8 mouse cellular contexts compared by ENCODE assay signal in genomic region chr1:155097931-155098485, GRCm38 (mm10). TPM values are rescaled to one million over a fixed set of nuclear protein-coding genes. Genes with fewer than 3 reads are reported as not detected.
DNase-seq lines count a peak whose midpoint lies in the region; ATAC-seq and TF ChIP-seq lines count a peak whose summit lies in the region.

No protein-coding gene starts in this region.

- H3K36me3 ChIP-seq in forebrain, postnatal 0 days (ENCODE audit: insufficient read depth), result no peaks in the 10 kb centered on the region
- H3K36me3 ChIP-seq in lung, embryonic 14.5 days (ENCODE audit: insufficient read depth), result peaks cover 6% of the 10 kb centered on the region; the same call in 1 of the 2 replicates
- H3K36me3 ChIP-seq in neural tube, embryonic 15.5 days, result no peaks in the 10 kb centered on the region

- DNase-seq in layer of hippocampus, postnatal 14 days (ENCODE audit: low spot score in 2 of 2), result peak; percentile 44 to 55
- DNase-seq in layer of hippocampus, adult 8-10 months (ENCODE audit: low spot score in 2 of 2), result no peak
- DNase-seq in adrenal gland, postnatal 14 days, result peak; percentile 53
- DNase-seq in forebrain, postnatal 0 days, result peak; percentile 61
- DNase-seq in induced T-regulatory cell, adult 2 months (ENCODE audit: low read depth), result peak; percentile 95
- DNase-seq in lung, embryonic 14.5 days, result peak; percentile 65
- no peak for DNase-seq in ovary, postnatal 36 days (ENCODE audit: low spot score)

- under 1% methylated on average over 33 of the region's 33 CpGs for WGBS in forebrain, postnatal 0 days
- under 1% methylated on average over 33 of the region's 33 CpGs for WGBS in lung, embryonic 14.5 days
- WGBS in neural tube, embryonic 15.5 days, result under 1% methylated on average over 33 of the region's 33 CpGs

- H3K27ac ChIP-seq in forebrain, postnatal 0 days (ENCODE audit: low read depth, low read length), result peak overlapping the region; percentile 89
- H3K27ac ChIP-seq in lung, embryonic 14.5 days (ENCODE audit: low read depth), result peak overlapping the region; percentile 91
- peak overlapping the region; percentile 89 for H3K27ac ChIP-seq in neural tube, embryonic 15.5 days (replicated peaks)

- no peak for ATAC-seq in forebrain, postnatal 0 days
- peak; percentile 10; the same call in 1 of the 2 replicates for ATAC-seq in lung, embryonic 14.5 days (ENCODE audit: insufficient read depth)
- 0 out of 2 replicates have a peak, but pooled peaks have one; percentile 1 for ATAC-seq in neural tube, embryonic 15.5 days (ENCODE audit: low FRiP score)

- H3K27me3 ChIP-seq in forebrain, postnatal 0 days (ENCODE audit: insufficient read depth, low read length), result no peaks in the 10 kb centered on the region
- H3K27me3 ChIP-seq in lung, embryonic 14.5 days (ENCODE audit: insufficient read depth, low read length), result no peaks in the 10 kb centered on the region
- no peaks in the 10 kb centered on the region for H3K27me3 ChIP-seq in neural tube, embryonic 15.5 days (replicated peaks)

- no peak for TF ChIP-seq CTCF in forebrain, postnatal 0 days (IDR thresholded peaks at IDR 0.05; ENCODE audit: low read depth)
- TF ChIP-seq CTCF in lung, embryonic 14.5 days (IDR thresholded peaks at IDR 0.05; ENCODE audit: low read depth), result 0 out of 2 replicates have a peak, but pooled peaks have one; percentile 6

- H3K9me3 ChIP-seq in forebrain, postnatal 0 days (ENCODE audit: low read length), result no peaks in the 10 kb centered on the region
- no peaks in the 10 kb centered on the region for H3K9me3 ChIP-seq in lung, embryonic 14.5 days (ENCODE audit: low read depth, low read length)
- H3K9me3 ChIP-seq in neural tube, embryonic 15.5 days (replicated peaks), result no peaks in the 10 kb centered on the region

- peak overlapping the region; percentile 79 for H3K9ac ChIP-seq in forebrain, postnatal 0 days
- H3K9ac ChIP-seq in lung, embryonic 14.5 days, result peak overlapping the region; percentile 99
- H3K9ac ChIP-seq in neural tube, embryonic 15.5 days (replicated peaks), result peak overlapping the region; percentile 94

- peak overlapping the region; percentile 60 for H3K4me2 ChIP-seq in forebrain, postnatal 0 days (ENCODE audit: low read depth)
- H3K4me2 ChIP-seq in lung, embryonic 14.5 days, result peak overlapping the region; percentile 84
- peak overlapping the region; percentile 83 for H3K4me2 ChIP-seq in neural tube, embryonic 15.5 days

- H3K4me3 ChIP-seq in forebrain, postnatal 0 days (ENCODE audit: low read depth, low read length), result peak overlapping the region; percentile 64
- peak overlapping the region; percentile 98 for H3K4me3 ChIP-seq in lung, embryonic 14.5 days (ENCODE audit: low read depth, low read length)
- peak overlapping the region; percentile 80 for H3K4me3 ChIP-seq in neural tube, embryonic 15.5 days (replicated peaks)

- peaks cover 6% of the 10 kb centered on the region for H3K4me1 ChIP-seq in forebrain, postnatal 0 days (ENCODE audit: insufficient read depth)
- H3K4me1 ChIP-seq in lung, embryonic 14.5 days (ENCODE audit: insufficient read depth), result peaks cover 30% of the 10 kb centered on the region
- H3K4me1 ChIP-seq in neural tube, embryonic 15.5 days, result peaks cover 29% of the 10 kb centered on the region

RNA-seq across cellular contexts. Expression of gene Ier5, which starts 1.4 kb away (rescaled TPM):
- total RNA-seq in layer of hippocampus, postnatal 14 days (2021), result 10 to 100 TPM; 17.9 to 19.8 TPM
- 10 to 100 TPM; 29.8 to 32.4 (median 31.2) TPM for total RNA-seq in layer of hippocampus, adult 8-10 months (2022)
- total RNA-seq in adrenal gland, postnatal 14 days (2021), result 11.1 and 12.9 TPM in 2 replicates
- 46.0 and 47.6 TPM in 2 replicates for total RNA-seq in forebrain, postnatal 0 days (2014; rRNA removed)
- polyA plus RNA-seq in forebrain, postnatal 0 days (2015; fragmentation: Nextera tagmentation; extraction: Ambion mirVana), result 9.4 and 11.6 TPM in 2 replicates
- polyA plus RNA-seq in lung, embryonic 14.5 days (2014; fragmentation: Nextera tagmentation; extraction: Ambion mirVana), result 14.6 and 15.1 TPM in 2 replicates
- 3.9 and 4.8 TPM in 2 replicates for polyA plus RNA-seq in neural tube, embryonic 15.5 days (2015; fragmentation: Nextera tagmentation; extraction: Ambion mirVana)

RNA-seq across cellular contexts. Expression of gene Mr1, which starts 48.6 kb away (rescaled TPM):
- total RNA-seq in layer of hippocampus, postnatal 14 days (2021), result 1 to 10 TPM; 3.3 to 4.1 TPM
- 1 to 10 TPM; 4.1 to 7.0 (median 4.9) TPM for total RNA-seq in layer of hippocampus, adult 8-10 months (2022)
- 13.8 and 17.2 TPM in 2 replicates for total RNA-seq in adrenal gland, postnatal 14 days (2021)
- total RNA-seq in forebrain, postnatal 0 days (2014; rRNA removed), result 2.8 and 5.1 TPM in 2 replicates
- polyA plus RNA-seq in forebrain, postnatal 0 days (2015; fragmentation: Nextera tagmentation; extraction: Ambion mirVana), result 2.0 and 2.6 TPM in 2 replicates
- 13.6 and 13.7 TPM in 2 replicates for polyA plus RNA-seq in lung, embryonic 14.5 days (2014; fragmentation: Nextera tagmentation; extraction: Ambion mirVana)
- polyA plus RNA-seq in neural tube, embryonic 15.5 days (2015; fragmentation: Nextera tagmentation; extraction: Ambion mirVana), result 1.6 and 3.0 TPM in 2 replicates

Comparison
In these comparisons a context has a peak if more than half of its experiments do, and no peak if none do; other contexts are left out.
1. DNase-seq: peak in layer of hippocampus, postnatal 14 days (2 of 2), adrenal gland, postnatal 14 days (single experiment), forebrain, postnatal 0 days (single experiment), induced T-regulatory cell, adult 2 months (single experiment) and lung, embryonic 14.5 days (single experiment); none in layer of hippocampus, adult 8-10 months (0 of 2) and ovary, postnatal 36 days (single experiment).
2. Peak in every context shown above with its lines, with median percentiles within 50 percentile points of each other: H3K27ac ChIP-seq, H3K4me2 ChIP-seq, H3K4me3 ChIP-seq and H3K9ac ChIP-seq.